Mouse (Mus musculus): ENCODE data around the gene Ptpn21.

DNA sequence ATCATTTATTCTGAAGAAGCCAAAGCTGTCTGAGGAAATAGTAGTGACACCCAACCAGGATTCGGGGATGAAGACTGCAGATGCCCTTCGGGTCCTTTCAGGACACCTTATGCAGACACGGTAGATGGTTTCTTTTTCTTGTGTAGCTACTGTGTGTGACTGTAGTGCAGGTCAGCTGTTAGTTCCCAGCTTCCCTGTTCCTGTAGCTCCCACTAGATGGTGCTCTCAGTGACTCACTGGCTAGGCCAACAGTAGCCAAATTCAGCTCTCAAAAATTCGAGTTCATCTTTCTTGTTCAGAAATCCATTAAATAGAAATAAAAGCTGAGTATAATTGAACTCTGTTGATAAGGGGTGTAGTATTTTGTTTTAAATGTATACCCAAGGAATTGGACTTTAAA, 41.9 kb upstream of the Ptpn21 start:
- peak; percentile 48 for TF ChIP-seq CTCF (IDR thresholded peaks at IDR 0.05; ENCODE audit: low read depth)
- no peak for TF ChIP-seq EP300 (IDR thresholded peaks at IDR 0.05; ENCODE audit: low read depth)
